Mouse (Mus musculus) brain, adult 2 months (tissue): ENCODE data around the gene Sptbn1.
A peak's percentile ranks its signal among the peaks of the same experiment; 100 is the strongest.

ENCODE experiments used
- DNase-seq: peaks from one replicate; pipeline ENCODE4 v3.0.0; 2011; ENCODE audit warnings: low read depth, low spot score

Sptbn1 gene

DNA sequence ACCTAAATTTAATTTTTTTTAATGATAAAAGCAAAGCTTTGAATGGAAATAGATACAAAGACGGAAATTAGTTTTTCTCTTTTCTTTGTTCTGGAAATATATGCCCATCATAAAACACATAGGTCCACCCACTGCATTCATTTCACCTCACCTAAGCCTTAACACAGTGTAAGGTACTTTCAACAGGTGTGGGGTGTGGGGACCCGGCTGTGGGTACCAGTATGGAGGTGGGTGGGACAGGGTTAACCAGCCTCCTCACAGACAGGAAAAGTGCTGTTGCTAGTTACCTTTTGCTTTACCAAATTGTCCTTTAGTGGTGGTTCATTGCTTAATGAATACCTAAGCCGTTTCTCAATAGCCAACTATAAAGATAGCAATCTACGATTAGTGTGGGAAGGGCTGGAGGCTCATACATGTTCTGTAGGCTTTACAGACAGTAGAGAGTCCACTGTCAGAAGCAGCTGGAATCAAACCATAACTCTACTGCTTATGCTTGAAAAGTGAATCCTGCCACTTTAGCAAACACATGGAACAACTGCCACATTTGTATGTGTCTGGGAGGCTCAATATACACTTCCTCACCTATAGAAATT is 96.3 kb downstream of the Sptbn1 start:
- DNase-seq = no peak

- no peak for DNase-seq
Observed at GRCm38 (mm10) chr11:30171184-30171583, 96.8 kb downstream of the Sptbn1 start.

DNA sequence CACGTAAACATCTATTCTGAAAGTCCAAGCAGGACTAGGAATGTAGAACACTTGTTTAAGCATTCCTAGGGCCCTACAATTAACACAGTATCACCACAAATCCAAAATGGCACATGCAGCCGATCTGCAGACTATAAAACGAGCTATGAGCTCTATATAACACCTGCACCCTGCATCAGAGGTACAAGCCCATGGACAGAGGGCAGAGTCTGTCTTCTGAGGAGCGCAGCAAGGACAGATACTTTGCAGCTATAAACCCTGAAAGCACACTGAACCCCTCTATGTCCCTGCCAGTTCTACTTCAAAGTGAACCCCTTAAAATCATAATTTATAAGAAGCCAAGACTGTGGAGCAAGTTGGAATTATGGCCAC is 101.4 kb downstream of the Sptbn1 start:
- DNase-seq = no peak

- DNase-seq = peak; percentile 31
Observed at GRCm38 (mm10) chr11:30165861-30166550, 102.0 kb downstream of the Sptbn1 start.

- no peak for DNase-seq
Observed at GRCm38 (mm10) chr11:30164515-30165214, 103.3 kb downstream of the Sptbn1 start.

DNA sequence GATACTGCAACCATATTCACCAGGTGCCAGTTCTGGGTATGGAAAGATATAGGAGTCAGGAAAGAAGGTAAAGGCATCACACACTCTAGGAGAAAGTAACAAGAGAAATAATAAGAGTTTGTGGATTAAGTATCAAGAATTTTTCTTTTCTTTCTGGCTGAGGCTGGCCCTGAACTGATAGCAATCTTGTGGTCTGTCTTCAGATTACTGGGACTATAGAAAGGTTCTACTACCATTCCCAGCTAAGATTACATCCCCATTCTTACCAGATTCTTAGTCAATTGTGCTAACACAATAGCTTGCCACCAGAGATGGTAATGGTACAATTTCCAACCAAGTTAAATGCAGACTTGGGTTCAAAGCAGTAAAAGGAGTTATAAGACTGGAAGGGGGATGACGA is 104.1 kb downstream of the Sptbn1 start:
- DNase-seq = no peak

- DNase-seq = no peak
Observed at GRCm38 (mm10) chr11:30163081-30163480, 104.9 kb downstream of the Sptbn1 start.

- DNase-seq = no peak
Observed at GRCm38 (mm10) chr11:30161744-30162143, 106.2 kb downstream of the Sptbn1 start.

DNA sequence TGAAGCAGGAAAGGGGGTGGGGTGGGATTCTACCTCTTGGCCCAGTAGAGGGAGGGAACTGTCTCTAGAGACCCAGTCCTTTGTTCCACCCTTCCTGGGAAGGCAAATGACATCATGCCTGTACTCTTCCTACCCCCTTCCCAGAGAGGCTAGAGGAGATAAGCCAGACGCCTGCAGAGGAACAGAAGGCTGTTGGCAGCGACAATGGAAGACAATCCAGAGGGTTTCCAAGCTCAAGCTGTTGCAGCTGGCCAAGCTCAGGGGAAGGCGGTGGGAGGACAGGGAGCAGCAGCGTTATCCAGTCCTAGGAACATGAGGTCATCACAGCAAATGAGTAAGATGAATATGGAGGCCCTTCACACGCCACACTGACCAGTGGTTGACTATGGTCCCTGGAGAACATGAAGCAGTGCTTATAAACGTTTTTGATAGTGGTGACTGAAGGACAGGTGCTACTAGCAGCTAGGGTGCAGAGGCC is 106.8 kb downstream of the Sptbn1 start:
- peak; percentile 96 for DNase-seq

- DNase-seq = no peak
Observed at GRCm38 (mm10) chr11:30160625-30161172, 107.3 kb downstream of the Sptbn1 start.

DNA sequence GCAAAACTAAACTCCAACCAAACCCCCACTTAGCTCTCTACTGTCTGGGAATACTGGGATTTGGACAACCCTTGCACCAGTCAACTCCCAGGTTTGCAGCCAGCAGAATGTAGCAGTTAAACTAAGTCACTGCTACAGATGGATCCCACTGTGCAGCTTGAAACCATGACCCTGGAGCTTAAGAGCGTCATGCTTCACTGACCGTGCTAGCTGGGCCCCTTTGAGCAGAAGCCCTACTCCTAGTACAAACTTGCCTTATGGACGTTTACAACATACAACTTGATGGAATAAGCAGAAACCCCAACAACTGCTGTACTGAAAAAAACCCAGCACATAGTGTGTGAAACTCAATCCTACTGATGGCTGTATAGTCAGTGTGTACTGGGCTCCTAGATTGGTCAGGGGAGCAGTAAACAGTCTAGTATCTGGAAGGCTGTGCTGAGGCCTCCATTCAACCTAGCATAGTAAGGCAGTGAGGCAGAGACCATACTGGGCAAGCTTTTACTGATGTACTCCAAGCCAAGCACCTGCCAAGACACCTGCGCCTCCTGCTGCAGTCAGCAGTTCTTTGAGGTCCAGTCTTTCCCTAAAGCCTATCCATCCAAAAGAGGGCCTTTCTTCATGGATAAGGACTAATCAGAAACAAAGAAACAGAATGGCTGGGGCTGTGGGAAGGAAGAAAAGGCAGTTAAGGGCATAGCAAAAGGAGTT is 108.3 kb downstream of the Sptbn1 start:
- DNase-seq = peak; percentile 86

DNA sequence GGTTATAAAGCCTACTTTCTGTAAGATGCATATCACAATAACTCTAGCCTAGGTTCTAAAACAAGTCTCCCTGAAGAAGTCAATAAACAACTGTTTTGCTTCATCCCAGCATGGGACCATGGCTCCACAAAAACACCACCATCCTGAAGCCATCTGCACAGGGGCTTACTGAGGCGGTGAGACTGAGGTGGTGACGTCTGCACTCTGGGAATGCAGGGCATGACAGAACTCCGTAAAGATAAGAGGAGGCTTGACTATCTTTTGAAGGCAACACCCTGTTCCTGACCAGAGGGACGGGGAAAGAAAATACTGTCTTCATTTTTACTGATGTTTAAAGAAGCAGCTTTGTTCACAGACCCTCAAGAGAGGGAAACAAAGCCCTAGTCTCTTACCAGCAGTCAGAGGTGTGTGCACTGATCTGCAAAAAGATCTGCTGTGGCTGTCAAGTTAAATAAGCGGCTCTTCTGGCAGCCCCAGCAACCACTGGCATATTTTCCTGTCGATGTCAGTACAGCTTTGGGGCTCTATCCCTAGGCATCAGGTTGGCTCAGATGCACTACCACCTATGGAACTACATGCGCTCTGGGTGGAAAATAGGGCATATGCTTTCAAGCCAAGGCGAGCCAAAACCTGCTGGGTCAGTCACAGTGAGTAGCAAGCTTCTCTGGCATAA is 109.8 kb downstream of the Sptbn1 start:
- DNase-seq = peak; percentile 94

GRCm38 (mm10) chr11:30155887-30156286 is 112.1 kb downstream of the Sptbn1 start:
- peak; percentile 43 for DNase-seq

- no peak for DNase-seq
Observed at GRCm38 (mm10) chr11:30154980-30155379, 113.0 kb downstream of the Sptbn1 start.

DNA sequence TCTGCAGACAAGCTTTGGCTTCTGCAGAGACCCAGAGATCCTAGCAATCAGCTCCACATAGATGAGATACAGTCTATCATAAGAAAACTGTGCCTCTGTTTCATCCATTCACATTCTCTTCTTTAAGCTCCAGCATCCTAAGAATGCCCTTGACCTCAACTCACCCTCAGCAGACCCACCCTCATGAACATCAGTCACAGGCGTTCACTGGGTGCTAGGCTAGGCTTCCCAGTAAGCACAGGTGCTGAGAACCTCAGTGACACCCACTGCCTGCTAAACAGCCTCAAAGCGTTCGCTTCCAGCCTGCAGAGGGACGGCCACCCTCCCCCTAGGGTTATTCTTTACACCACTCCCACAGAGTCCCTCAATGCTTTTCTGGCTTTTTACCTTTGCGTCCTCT is 119.1 kb downstream of the Sptbn1 start:
- peak; percentile 29 for DNase-seq

GRCm38 (mm10) chr11:30148378-30148777 is 119.6 kb downstream of the Sptbn1 start:
- DNase-seq = no peak

DNA sequence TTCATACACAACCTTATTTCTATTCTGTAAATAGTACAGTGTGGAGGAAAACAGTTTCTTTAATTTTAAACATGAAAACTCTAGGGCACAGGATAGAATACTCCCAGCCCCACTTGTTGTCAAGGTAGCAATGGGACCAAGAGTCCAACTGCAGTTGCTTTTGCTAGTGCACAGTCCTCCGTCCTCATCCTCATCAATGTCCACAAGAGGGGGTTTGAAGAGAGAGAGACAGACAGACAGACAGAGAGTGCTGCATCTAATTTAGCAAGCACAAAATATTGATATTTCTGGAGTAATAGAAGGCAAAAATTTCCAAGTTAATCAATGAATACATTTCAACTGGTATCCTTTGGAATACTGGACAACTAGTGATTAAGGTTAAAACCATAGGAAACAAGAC is 120.1 kb downstream of the Sptbn1 start:
- DNase-seq = no peak

DNA sequence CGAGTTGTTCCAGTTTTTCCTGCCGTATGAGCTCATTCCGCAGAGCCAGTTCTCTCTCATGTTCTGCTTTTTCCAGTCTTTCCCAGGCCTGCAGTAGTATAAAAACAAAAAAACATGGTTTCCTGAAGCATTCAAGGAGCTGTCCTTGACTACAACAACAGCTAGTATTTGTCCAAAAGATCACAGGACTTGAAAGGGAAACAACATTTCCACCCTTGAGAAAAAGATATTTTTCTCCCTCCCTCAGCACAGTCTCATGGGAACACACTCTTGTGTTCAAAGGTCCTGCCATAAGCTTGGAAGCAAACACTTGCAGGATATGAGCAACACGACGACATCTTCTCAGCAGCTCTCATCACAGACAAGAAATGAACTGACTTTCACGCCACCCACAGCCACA is 124.9 kb downstream of the Sptbn1 start:
- no peak for DNase-seq

DNA sequence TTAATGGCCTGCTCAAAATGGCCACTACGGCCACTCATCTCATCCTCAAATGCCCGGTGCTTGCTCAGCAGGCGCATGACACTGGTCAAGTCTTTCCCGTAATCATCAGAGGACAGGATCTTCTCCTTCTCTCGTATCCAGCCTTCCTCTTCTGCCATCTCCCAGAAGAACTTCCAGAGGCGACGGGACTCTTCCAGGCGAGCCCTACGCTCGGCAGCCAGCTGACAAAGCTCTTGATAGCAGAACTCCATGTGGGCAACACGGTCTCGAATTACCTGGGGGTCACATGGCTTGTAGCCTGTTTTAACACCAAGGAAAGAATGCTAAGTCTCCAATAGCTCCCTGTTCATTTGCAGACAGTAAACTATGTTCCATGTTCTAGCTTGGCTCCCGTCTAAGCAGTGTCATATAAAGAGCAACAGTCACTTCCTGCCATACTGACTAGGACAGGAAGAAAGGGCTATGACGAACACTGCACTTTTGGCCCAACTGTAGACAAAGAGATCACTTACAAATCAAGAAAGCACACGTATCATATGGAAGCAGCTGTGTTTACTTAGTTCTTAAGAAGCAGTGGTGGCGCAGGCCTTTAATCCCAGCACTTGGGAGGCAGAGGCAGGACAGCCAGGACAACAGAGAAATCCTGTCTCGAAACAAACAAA is 128.7 kb downstream of the Sptbn1 start:
- DNase-seq = no peak

DNA sequence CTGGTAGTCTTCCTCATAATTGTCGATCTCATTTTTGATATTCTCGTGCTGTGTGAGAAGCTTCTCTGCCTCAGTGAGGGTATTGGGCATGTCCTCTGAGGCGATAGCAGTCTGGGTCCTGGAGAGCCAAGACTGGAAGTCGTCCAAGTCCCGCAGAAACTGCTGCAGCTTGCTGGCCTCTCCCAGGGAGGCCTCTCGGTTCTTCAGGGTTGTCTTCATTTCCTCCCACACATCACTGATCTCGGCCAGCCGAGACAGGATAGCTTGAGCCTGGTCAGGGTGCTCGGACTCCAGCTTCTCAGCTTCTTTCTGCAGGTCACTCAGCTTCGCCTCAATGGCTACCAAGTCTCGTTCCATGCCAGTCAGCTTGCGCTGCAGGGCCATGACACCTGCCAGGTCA is 130.9 kb downstream of the Sptbn1 start:
- peak; percentile 32 for DNase-seq

GRCm38 (mm10) chr11:30134058-30134457 is 133.9 kb downstream of the Sptbn1 start:
- DNase-seq = no peak
